Mouse (Mus musculus): ENCODE measurements around the gene Glrx5.

Gene Glrx5

DNA sequence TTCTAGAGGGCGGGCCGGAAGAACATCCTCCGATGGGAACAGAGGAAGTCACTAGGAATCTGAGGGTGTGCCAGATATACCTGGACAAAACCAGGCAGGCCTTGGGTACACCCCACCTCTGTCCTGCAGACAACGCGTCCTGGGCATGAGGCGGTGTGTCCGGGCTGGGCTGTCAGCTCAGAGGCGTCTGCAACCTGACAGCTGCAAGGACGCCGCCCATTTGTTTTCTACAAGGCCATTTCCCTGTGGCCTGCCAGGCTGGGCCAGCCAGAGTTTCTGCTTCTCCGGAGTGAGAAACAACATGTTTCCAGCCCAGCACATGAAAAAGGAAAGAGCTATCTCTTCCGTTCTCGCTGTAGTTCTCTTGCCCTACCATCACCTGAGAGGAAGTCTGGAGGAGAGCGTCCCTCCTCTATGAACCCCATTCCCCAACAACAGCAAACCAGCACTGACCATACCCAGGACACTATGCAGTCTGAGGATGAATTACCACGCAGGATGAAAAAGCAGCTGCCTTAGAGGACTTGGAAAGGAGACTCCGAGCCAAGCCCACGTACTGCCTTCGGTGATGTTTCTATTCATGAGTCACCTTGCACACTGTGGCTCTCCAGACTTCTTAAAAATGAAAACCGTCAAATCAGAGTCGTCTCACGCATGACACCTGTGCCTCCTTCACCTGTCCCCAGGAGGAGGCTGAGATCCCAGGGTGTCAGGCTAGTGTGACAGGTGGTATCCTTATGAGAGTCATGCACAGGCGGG lies 27.4 kb upstream of the Glrx5 start:
- in situ Hi-C loops (cut with MboI): no loop called here

DNA sequence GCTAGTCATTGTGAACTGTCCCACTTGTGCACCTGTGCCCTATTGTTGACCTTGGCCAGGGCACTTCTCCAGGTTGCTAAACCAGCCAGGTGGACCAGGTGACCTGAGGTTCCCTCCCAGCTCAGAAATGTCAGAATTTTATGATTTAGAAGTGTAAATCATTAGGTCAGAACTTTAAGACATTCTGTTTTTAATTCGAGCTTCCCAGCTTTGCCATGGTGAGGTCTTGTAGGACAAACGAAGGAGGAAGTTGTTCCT lies 26.8 kb upstream of the Glrx5 start:
- in situ Hi-C loops (cut with MboI): no loop called here

GRCm38 (mm10) chr12:105008150-105008549 lies 24.3 kb upstream of the Glrx5 start:
- in situ Hi-C loops (cut with MboI): no loop called here

DNA sequence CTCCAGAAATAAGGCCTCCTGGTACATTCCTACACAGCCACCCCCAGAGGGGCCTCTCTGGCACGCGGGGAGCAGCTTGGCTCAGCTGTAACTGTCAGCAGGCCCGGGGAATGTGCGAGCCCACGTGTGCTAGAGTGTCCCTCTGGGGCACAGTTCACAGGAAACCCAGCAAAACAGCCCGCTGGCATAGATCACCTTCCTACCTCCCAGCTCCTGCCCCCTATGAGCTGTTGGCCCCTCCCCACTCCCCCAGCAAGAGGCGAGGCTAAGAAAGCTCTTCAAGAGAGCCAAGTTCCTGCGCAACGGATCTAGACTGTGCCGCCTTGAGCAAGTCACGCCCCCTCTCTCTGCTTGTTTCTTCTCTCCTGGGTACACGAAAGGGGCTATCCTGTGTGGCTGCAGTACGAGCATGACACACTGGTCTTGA lies 23.7 kb upstream of the Glrx5 start:
- in situ Hi-C loops (cut with MboI): no loop called here

DNA sequence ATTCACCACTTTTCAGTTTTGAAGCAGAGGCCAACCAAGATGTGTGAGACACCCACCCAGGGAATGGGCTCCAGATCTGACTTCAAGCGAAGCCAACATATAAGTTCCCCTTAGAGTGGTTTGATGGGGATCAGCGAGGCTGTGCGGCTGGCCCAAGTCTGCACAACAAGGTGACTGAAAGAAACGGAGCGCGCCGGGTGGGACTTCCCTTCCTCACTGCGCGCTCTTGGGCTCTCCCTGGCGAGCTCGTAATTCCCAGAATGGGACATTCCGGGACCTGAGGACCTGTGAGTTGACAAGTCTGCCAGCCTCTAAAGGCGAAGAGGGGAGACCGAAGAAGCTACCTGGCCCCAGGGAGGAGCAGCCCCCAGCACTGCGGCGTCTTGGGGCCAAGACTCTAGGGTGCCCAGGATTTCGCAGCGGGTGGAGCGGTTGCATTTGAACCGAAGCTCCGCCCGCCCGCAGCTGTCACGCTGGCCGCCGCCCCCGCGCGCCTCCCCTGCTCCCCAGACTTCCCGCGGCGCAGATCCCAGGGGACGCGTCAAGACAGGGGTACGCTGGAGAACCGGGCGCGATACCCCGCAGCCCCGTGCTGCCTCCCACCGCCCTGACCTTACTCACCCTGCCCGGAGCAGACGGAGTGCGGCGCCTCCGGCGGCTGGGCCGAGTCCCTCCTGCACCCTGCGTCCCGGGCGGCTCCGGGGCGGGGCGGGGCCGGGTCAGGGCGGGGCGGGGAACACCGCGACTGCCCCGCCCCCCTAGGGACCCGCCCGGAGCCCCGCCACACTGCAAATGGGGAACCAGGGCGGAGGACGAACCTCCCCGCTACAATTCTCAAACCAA lies 22.9 kb upstream of the Glrx5 start, which contains the start of gene Syne3:
Syne3 (minus strand) TSS at position 440 of the 843 bp plus-strand sequence.
- in situ Hi-C loops (cut with MboI): no loop called here

GRCm38 (mm10) chr12:105010213-105010790 lies 22.2 kb upstream of the Glrx5 start:
- in situ Hi-C loops (cut with MboI): no loop called here

- in situ Hi-C loops (cut with MboI): no loop called here
These were observed 20.9 kb upstream of the Glrx5 start for GRCm38 (mm10) chr12:105011589-105011988.

DNA sequence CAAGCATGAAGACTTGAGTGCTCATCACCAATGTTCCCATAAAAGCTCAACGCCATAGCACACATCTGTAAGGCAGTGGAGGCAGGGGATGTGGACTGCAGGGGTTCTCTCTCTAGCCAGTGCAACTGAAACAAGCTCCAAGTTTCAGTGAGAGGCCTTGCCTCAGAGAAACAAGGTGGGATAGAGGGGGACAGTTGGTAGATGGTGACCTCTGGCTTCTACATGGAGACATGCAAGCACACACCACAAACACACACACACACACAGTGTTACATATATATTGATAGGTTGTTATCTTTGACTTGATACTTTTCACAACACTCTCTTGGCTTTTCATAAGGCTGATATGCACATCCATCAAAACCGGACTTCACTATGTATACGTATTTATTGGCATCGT lies 20.2 kb upstream of the Glrx5 start:
- in situ Hi-C loops (cut with MboI): no loop called here

- in situ Hi-C loops (cut with MboI): no loop called here
These were observed 19.4 kb upstream of the Glrx5 start for GRCm38 (mm10) chr12:105013065-105013464.

DNA sequence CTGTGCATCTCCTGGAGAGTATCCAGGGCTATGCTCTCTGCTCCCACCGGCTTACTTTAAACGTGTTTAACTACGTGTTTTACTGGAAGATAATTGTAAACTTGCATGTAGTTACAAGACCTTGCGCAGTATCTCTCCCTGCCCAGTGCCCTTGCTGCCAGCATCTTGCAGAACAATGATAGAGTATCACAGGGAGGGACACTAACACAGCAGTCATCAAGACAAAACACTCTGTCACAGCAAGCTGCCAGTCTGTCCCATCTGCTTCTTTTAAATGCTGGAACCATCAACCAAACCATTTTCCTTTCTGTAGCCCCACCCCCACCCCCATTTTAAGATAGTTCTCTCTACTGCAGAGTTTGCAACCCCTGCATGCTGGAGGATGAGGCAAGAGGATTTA lies 16.3 kb upstream of the Glrx5 start:
- in situ Hi-C loops (cut with MboI): no loop called here

DNA sequence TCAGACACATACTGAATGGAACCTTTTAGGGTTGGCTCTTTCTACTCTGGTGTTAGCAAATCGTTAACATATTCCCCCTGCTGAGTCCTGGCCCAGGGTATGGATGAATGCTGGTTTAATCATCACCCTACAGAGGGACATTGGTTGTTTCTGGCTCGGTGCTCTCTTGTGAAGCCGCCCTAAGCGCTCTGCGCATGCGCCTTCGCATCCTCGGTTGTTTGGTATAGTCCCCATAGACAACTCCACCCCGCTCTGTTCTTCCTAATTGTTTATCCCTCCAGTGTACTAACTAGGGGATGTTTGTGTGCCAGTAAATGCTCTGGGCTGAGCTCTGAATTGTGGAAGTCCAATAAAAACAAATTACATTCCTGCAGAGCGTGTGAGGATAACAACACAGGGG lies 15.8 kb upstream of the Glrx5 start:
- in situ Hi-C loops (cut with MboI): no loop called here

- in situ Hi-C loops (cut with MboI): no loop called here
These were observed 12.9 kb upstream of the Glrx5 start for GRCm38 (mm10) chr12:105019359-105020219.

DNA sequence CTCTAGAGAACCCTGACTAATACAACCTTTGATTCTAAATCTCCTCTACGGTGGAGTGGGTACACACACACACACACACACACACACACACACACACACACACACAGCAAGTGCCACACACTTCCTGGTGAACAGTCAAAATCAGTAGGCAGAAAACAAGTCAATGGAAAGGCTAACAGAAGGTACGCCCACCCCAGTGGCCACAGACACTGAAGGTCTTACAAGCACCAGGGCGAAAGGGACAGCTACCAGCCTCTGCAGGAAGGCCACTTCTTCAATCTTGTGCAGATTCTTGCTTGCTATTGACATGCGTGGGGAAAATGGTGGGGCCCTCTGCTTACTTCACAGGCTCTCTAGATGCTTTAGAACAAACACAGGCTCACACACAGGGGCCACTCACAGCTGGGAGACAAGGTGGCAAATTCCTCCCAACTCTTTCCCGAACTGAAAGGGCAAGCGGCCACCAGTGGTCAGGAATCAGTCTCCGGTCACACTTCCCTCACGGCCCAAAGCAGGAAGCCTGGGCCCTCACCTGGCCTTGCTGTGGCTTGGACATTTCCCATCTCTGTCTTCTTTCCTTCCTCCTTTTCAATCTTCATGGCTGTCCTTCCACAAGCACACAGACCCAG lies 10.9 kb upstream of the Glrx5 start:
- in situ Hi-C loops (cut with MboI): no loop called here

DNA sequence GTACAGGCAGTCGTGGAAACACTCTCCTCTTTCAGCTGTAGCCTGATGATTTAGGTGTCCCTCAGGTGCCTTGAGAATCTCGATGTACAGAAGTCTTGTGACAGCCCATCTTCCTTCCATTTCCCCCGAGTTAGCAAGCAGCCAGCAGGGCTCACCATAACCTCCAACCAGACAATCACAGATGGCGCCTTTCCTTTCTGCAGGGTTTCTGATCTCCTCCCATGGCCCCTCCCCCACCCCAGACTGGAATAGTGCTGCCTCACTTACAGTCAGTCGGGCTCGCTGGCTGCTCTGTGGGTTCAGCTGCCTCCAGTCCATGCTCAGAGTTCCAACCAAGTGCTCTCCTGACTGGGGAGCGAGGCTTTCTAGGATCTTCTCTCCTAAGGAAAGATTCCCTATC lies 10.3 kb upstream of the Glrx5 start:
- in situ Hi-C loops (cut with MboI): no loop called here

DNA sequence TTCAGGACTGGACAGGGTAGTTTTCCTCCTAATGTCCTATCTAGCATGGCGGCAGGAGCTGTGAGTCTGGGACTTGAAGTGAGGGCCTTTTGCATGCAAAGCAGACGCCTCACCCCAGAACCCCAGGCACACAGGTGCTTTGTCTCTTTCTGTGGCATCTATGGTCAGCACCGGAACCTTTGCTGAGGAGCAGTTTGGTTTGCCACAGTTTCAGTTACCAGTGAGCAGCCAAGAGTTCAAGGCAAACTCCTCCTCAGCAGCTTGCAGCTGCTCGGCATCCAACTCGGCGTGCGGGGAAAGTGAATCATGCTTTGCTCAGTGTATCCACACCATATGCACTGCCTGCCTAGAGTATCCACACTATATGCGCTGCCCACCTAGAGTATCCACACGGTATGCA lies 9.7 kb upstream of the Glrx5 start:
- in situ Hi-C loops (cut with MboI): no loop called here

- in situ Hi-C loops (cut with MboI): loop anchor here (5.0 to 25.0 kb wide), 2 partner anchors 73 to 288 kb away; no protein-coding TSS in a partner anchor
These were observed 7.1 kb upstream of the Glrx5 start for GRCm38 (mm10) chr12:105025271-105025946.

GRCm38 (mm10) chr12:105025947-105026586 lies 6.4 kb upstream of the Glrx5 start:
- in situ Hi-C loops (cut with MboI): loop anchor here (5.0 to 25.0 kb wide), 2 partner anchors 74 to 289 kb away; no protein-coding TSS in a partner anchor

GRCm38 (mm10) chr12:105027323-105027991 lies 5.0 kb upstream of the Glrx5 start:
- in situ Hi-C loops (cut with MboI): loop anchor here (5.0 to 25.0 kb wide), 2 partner anchors 75 to 290 kb away; no protein-coding TSS in a partner anchor

DNA sequence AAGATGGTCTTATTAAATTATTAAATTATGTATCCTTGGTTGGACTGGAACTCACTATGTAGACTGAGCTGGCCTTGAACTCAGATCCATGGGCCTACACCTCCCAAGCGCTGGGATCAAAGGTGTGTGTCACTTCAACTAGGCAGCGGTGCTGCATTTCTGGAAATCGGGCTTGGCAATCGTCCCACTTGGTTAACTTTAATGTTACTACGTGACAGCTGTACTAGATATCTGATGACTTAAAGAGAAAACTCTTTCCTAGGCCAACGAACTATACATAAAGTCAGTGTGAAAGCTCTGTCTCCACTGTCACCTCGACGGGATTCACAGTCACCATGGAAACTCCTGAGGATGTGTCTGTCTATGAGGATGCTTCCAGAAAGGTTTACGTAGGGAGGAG lies 2.6 kb upstream of the Glrx5 start:
- in situ Hi-C loops (cut with MboI): loop anchor here (5.0 to 25.0 kb wide), 2 partner anchors 78 to 293 kb away; no protein-coding TSS in a partner anchor

Data from mature B cell (primary cell).